Mouse (Mus musculus): Measurements from ENCODE around the gene Tdrd1.

The Tdrd1 gene

DNA sequence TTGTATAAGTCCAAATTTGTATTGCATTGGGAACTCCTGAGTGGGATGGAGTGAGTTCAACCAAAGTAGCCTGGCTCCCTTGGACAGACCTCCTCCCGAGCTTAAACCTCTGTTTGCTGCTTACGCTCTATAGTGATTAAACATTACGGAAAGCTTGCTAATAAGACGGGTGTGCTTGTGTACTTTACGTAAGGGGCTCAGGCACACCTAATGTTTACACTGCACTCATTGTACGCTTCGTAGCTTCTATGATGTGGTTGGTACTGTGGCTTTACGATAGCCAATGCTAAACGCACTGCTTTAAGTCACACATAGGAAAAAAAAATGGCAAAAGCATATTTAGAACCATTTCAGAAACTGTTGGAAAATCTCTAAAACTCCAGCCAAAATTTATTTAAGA is 3.3 kb downstream of the Tdrd1 start:
- DNase-seq: no peak

DNA sequence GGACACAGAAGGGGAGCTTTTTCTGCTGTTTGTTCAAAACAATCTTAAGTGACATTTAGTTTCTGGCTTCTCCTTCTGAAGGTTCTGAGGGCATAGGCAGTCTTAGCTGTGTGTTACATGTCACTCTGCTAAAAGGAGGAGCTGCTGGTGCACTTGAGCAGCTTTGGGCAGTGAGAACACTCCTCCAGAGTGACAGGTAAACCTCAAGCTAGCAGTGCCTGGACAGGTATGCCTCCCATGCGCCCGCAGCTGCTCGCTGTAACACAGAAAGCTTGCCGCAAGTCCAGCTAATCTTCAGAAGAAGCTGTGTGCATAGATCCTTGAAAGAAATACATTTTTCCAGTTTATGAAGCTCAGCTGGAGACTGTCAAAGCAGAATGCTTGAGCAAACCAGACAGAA is 4.2 kb downstream of the Tdrd1 start:
- DNase-seq: no peak

DNA sequence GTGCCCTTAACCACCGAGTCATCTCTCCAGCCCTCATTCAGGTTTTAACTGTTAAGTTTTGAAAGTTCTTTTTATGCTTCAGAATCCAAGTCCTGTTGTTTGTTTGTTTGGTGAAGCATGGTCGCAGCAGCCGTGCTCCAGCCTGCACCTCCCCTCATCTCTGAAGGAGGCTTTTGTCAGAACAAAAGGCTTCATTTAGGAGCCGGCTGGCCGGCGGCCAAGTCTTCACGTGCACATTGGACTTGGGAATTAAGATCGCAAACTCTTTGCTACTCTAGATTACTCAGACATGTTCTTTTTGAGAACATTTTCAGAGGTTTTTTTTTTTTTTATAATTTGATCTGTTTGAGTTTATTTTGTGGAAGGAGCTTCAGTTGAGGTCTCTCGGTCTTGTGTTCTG is 9.3 kb downstream of the Tdrd1 start:
- peak in 1 of 2 experiments; percentile 22 for DNase-seq

DNA sequence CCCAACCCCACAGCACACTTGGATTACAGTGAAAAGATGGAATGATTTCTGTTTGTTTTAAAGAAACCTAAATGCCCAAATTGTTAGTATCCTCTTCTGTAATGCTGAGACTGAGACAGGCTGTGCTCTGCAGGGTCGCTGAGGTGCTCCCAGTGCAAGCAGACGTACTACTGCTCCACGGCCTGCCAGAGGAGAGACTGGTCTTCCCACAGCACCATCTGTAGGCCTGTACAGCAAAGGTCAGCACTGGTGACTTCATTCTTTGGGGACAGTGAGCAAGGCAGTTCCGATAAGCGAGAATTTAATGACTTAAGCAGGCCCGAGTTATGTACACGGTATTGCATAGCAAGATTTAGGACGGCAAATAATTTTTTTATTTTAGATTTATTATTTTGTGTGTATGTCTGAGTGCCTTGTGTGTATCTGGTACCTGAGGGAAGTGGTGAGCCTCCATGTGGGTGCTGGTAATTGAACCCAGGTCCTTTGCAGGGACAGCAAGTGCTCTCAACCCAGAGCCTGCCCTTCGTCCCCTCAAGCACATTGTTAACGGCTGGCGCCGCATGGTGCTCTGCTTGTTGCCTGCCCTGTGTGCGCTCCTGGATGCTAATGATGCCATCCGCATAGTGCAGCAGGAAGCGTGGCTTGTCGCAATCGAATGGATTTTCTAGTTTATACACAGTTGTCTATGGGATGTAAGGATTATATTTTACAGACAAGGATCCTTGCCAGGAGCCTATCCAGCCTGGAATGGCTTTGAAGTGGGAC is 13.1 kb downstream of the Tdrd1 start:
- DNase-seq: no peak

DNA sequence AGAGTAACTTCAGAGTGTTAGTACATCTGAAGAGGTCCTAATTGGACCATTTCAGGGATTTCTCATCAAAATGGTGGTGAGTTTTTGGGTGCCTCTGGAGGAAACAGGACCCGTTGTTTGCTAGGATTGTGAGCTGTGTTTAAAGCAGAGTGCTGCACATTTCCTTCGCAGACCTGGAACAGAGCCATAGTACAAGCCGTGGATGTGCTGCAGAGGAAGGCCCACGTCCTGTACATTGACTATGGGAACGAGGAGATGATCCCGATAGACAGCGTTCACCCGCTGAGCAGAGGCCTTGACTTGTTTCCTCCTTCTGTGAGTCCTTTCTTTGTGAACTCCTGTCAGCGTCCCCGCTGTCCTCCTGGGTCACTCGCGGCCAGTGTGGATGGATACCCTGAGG is 17.0 kb downstream of the Tdrd1 start:
- DNase-seq: no peak

DNA sequence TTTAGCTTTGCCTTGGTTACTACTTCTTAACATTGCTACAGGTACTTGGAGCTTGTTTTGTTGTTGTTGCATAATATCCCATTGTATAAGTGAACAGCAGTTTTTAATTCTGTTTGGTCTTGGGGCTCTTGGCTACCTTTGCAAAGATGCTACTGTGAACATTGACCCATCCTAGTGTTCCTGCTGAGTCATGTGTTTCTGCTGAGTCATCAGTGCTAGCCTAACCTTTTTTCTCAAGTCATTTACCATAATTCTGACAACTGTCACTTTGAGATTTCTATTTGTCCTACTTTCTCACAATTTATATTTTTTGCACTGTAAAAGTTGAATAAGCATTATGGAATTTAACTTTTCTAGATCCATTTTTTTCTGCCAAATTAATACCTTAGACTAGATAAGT is 26.6 kb downstream of the Tdrd1 start:
- DNase-seq: no peak

DNA sequence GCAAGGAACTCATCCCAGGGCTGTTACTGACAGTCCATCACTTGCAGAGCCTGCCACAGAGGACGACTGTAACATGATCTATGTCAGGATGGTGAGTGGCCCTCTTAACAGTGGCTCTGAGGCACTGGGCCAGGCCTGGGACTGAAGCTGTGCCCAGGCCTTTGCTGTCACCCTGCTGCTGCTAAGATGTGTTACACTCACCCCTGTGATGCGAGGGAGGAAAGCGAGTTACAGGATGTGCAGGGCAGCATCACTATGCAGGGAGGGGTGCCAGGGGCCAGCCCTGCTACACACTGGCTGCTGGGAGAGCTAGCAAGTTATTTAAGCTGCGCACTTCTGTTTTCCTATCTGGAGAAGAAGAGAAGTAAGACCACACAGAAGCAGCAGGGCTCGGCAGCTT is 30.4 kb downstream of the Tdrd1 start:
- DNase-seq: no peak

DNA sequence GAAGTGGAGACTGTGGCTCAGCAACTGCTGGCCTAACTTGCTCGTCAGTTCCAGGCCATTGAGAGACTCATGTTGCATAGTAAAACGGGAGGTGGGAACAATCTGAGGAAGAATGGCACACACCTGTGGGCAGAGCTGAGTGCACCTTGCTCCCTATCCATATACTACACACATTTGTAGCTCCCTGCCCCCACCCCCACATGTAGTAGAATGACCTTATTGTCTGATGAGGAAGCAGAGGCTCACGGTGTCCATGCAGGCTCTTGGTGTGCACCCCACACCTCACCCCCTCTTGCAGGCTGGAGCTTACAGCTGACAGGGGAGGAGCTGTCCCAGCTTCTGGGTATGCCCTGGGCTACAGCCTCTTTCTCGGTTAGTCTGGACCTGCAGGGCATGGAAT is 41.7 kb downstream of the Tdrd1 start:
- no peak for DNase-seq

DNA sequence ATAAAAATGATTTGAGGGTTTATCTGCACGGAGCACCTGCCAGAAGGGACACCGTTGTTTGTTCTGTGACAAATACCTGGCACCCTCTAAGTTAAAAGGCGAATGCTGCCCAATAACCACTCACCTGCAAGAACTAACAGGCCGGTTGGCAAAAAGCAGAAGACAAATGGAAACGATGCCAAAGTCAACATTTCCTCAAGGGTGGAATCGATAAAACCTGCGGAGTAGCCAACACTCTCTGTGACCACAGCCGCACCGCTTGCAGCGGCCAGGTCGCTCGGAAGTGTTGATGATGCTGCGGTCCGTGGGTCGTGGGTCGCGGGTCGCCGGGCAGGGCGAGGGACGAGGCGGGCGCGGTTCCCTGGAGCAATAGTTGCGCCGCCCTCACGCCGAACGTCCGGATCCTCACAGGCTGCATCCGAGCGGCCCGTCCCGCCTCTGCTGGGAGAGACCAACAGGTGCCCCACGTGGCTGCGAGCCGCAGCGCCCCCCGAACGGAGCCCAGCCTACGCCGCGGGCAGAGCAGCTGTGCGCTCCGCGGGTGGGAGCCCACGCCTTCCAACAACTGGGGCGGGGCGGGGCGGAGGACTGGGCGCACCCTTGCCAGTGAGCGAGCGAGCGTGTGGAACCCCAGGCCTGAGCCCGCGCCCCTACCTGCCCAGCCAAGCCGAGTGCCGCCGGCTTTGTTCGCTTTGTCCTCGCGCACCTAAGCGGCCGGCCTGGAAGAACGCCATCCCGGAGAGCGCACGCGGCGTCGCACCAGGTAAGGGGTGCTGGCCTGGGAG is 48.0 kb downstream of the Tdrd1 start, which contains the start of gene Vwa2:
TSS of gene Vwa2 (plus strand) at position 434 of the 785 bp plus-strand sequence.
- DNase-seq: peak; percentile 28 to 34

DNA sequence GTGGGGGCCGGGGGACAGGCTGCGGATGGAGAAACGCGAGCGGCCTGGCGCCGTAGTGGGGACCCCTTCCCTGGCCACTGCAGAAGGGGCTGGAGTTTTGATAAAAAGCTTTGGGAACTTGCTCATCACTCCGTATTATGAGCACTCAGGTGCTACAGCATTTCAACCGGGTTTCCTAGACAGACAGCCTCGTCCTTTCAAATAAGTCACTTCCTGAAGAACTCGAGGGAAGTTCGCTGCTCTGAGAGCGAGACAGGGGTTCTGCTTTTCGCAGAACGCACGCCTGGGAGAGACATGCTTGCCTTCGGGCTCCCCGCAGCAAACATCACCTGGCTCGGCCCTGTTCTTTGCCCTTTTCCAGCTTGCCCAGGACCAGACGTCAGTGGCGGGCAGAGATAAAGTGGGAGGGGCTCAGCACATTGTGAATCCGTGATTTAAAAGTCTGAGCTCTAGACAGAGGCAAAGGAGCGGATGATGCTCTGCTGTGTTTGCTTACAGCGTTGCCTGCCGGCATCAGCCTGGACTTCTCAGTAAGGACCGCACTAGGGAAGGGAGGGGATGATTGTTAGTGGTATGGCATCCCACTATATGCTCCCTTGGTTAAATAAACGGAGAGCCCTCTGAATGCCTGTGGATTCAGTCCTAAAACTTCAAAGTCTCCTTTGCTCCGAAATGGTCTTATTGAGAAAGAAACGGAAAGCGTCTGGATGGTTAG is 48.7 kb downstream of the Tdrd1 start:
- DNase-seq: no peak

DNA sequence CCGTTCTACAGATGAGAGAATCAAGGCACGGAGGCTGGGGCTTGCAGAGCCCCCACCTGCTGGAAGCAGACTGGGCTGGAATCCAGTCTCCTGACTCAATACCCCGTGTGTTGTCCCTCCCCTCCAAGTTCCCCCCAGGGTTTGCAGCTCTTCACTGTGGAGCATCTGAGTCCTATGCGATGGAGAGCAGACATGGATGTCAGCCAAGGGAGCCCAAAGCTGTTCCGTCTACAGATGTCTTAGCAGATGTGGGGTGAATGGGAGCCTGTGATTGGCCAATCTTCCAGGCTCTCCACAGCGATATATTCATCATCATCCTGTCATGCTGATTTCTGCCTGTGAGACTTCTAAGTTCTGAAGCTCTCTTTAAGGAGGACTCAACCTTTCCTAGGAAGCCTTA is 51.4 kb downstream of the Tdrd1 start:
- no peak for DNase-seq

DNA sequence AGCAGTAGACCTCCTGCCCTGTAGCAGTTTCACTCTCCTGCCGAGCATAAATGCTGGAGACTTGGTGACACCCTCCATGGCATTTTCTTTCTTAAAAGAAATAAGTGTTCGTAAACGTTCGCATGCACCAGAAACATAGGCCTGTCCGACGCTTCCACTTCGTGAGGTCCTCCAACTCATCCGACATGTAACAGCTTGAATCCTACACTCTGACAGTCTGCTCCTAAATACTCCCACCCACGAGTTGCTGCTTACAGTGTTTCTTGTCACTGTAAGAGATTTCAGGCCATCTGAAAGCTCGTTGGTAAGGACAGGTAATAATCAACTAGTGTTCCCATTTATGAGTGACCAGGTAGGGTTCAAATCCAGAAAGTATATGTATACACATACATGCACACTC is 61.9 kb downstream of the Tdrd1 start:
- no peak for DNase-seq

DNA sequence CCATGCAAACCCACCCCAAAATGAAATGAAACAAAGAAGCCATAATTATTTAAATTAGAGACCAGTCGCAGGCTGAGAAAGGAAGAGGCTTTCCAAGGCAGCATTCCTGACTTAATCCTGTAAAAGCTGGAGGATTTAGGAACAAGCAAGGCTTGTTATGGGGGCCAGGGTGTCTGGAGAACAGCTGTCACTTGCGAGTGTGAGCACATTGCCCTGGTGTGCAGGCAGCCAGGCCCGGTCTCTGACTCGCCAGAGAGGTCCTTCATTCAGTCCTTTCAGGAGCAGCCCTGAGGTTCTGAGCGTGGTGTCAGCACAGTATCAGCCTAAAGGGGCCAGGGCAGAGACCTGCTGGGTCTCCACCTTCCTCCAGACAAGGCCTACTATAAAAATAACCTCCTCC is 62.6 kb downstream of the Tdrd1 start:
- DNase-seq: no peak

DNA sequence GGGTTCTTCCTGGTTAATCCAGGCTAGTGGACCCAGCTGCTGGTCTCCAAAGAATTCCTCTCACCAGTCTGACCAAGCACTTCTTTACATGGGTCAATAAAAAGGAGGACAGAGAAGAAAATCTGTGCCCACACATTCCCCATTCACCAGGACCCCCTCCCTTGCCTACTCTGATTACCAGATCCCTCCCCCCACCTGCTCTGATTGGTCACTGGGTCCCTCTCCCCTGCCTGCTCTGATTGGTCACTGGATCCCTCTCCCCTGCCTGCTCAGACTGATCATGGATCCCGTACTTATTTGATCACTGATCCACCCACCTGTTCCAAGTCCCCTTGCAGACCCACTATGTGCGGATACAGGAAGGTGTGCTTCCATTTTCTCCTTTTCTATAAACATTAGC is 65.4 kb downstream of the Tdrd1 start:
- DNase-seq: no peak

DNA sequence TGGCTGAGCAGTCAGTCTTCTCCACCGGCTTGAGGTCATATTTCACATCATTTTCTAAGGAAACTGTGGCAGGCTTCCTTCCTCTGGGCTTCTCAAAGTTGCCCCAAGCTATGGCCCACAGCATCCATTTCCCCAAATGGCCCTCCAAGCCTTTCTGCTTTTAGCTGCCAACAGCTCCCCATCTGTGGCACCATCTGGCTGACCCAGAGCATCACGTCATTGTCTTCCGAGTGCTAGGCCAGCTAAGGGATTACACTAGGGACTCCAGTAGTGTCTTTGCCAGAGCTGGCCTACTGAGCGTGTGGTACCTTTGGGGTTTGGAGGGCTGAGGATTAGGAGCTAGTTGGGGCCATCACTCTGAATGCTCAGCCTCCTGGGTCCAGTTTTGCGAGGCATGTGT is 66.6 kb downstream of the Tdrd1 start:
- peak; percentile 35 to 40 for DNase-seq

DNA sequence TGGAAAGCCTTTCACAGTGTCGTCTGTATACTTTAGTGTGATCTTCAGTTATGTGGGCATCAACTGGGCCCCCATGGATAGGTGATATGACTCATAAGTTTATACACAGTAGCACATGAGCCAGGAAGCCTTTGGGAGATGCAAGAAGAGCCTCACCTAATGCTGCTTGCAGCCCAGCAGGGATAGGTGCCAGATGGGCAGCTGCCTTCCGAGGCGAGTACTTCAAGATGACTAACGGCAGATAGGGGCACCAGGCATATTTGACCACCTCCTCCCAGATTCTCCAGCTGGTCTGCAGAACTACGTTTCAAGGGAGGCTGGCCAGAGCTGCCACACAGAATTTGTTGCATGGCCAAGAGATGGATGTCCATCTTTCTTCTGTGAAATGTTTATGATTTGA is 67.3 kb downstream of the Tdrd1 start:
- DNase-seq: peak; percentile 63 to 76

DNA sequence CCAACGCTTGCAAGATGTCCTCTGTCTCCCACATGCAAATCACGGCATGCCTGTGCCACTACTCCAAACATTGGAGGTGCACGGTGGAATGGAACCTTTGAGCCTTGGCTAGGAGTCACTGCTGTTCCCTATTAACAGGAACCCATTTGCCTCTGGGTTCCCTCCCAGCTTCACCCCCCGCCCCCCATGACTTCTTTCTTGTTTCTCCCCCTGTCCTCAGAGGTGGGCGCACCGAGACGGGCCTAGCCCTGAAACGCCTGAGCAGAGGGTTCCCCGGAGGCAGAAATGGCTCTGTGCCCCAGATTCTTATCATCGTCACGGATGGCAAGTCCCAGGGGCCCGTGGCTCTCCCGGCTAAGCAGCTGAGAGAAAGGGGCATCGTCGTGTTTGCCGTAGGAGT is 71.6 kb downstream of the Tdrd1 start:
- DNase-seq: no peak

DNA sequence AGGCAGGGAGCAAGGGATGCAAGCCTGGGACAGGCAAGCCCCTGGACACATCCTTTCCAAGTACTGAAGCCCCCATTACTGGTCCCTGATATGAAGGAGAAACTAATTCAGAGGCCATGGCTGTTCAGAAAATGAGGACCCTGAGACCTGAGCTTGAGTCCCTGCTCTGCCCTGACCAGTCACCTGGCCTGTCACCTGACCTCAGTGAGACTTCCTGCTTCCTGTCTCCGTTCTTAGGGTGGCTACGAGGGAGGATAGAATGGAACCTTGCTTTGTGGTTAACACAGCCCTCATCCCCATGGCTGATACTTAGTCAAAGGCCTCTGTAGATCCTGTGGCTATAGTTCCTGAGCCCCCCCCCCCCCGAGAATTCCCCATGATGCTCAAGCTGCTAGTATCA is 78.1 kb downstream of the Tdrd1 start:
- DNase-seq: no peak

DNA sequence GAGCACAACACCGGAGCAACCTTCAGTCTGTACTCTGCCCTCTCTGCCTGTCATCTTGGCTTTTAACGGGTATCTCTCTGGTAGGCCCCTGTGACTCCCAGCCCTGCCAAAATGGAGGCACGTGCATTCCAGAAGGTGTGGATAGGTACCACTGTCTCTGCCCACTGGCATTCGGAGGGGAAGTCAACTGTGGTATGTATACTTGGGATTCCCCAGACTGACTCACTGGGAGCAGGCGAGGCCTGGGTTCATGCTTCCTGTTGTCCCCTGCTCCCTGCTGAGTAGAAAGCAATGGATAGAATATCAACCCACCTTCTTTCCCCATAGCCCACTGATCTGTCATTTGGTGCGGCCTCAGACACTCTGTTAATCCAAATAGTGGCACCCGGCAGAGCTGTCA is 79.4 kb downstream of the Tdrd1 start:
- DNase-seq: no peak

DNA sequence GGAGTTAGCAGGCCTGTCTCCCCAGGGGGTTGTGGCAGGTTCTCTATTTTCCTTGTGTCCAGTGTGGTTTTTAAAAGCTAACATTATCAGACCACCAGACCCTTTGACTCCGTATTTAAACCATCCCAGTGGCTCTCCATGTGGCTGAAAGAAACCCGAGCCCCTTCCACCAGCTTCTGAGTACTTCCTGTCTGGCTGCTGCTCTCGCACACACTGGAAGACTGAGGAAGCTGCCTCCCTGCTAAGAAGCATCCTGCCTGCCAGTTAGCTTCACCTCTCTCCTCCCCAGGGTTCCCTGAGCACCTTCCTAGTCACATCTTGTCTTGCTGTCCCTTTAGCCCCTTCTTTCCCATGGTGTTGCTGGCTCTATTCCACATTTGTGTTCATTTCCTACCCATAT is 81.8 kb downstream of the Tdrd1 start:
- no peak for DNase-seq

DNA sequence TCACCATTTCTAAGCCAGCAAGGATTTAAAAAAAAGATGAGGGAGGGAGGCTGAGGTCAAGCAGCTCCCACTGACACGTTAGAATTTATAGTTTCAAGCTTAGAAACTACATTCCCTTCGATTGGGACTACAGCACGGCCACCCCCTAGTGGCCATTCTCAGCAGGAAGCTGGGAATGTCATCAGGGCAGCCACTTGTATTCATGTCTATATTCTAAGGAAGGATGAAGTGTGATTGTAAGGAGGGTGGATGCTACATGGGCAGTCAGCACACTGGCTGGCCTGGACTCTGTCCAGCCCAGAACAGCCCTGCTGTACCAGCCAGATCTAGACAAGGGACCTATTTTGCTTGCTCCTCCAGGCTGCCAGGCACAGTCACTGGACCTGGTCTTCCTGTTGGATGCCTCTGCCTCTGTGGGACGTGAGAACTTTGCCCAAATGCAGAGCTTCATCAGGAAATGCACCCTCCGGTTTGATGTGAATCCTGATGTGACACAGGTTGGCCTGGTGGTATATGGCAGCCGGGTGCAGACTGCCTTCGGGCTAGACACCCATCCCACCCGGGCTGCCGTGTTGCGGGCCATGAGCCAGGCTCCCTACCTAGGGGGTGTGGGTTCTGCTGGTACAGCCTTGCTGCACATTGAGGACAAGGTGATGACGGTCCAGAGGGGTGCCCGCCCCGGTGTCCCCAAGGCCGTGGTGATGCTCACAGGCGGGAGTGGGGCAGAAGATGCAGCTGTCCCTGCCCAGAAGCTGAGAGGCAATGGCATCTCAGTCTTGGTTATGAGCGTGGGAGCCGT is 82.7 kb downstream of the Tdrd1 start:
- DNase-seq: peak; percentile 40 to 58

DNA sequence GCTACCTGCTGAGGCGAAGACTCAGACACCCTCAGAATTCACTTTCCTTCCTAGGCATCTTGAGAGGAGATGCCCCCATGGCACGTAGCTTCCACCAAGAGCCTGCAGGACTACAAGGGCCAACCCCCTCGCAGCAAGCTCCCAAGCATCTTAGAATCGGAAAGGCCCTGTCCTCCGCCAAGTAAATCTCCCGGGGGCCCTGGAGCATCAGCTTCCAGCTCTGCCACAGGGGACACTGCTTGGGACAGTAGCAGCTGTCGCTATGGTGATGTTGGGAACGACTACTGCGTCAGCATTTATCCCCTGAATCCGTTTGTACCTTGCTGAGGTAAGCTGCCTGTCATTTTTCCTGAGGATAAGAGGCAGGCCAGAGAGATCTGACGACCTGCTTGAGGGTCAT is 84.6 kb downstream of the Tdrd1 start:
- no peak for DNase-seq

DNA sequence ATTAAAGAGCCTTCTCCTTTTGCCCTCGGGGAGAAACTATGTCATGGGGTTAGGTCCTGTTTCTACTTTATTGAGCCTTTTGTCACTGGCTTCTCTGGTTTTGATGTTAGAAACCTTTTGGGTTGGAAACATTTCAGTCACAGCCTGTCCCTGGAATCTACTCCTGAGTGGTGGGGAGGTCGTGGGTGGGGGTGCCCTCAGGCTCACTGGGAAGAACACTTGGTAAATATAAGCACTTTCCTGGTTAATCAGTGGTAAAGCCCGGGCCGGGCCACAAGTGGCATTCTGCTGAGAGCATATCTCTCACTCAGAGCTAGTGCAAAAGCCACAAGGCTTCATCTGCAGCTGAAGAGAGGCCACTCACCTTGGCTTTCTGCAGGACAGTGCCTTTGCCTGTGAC is 87.8 kb downstream of the Tdrd1 start:
- no peak for DNase-seq
